Mouse (Mus musculus): Measurements from ENCODE around the gene Ss18l1. TPM values are rescaled to one million over a fixed set of nuclear protein-coding genes. Genes with fewer than 3 reads are reported as not detected.

Gene Ss18l1
- polyA plus RNA-seq (2015; fragmentation: Nextera tagmentation; extraction: Ambion mirVana) = 3.9 and 4.2 TPM in 2 replicates

GRCm38 (mm10) chr2:180042256-180042857 is at the start of gene Ss18l1, which contains the start of gene Psma7:
Ss18l1 (plus strand) TSS chr2:180042509.
Psma7 (minus strand) TSS chr2:180042433.
- Histone ChIP-seq H3K27ac (peak within 1 kb of the TSS; percentile 95), H3K36me3 (ENCODE audit: insufficient read depth, low read length) (peaks cover 21% of the 10 kb centered on the region), H3K4me3 (replicated peaks; ENCODE audit: low read depth, low read length) (peak within 1 kb of the TSS; percentile 93), H3K4me2 (ENCODE audit: low read length) (peak within 1 kb of the TSS; percentile 65), H3K4me1 (replicated peaks; ENCODE audit: insufficient read depth, low read length) (peaks cover 6% of the 10 kb centered on the region; the same call in 1 of the 2 replicates), H3K27me3 (ENCODE audit: insufficient read depth, low read length) (no peaks in the 10 kb centered on the region), H3K9me3 (replicated peaks; ENCODE audit: low read length) (no peaks in the 10 kb centered on the region), H3K9ac (ENCODE audit: low read depth, low read length) (peak within 1 kb of the TSS; percentile 84)
- peak; percentile 37; the same call in 1 of the 2 replicates for TF ChIP-seq CTCF (IDR thresholded peaks at IDR 0.05; ENCODE audit: low read depth)
- DNase-seq (ENCODE audit: low spot score) (peak; percentile 93), ATAC-seq (replicated peaks; ENCODE audit: low FRiP score, low read depth) (peak; percentile 93)
- under 1% methylated on average over 64 of the region's 78 CpGs for WGBS

- no peak for TF ChIP-seq CTCF (IDR thresholded peaks at IDR 0.05; ENCODE audit: low read depth)
- no peak for DNase-seq (ENCODE audit: low spot score)
- ATAC-seq (replicated peaks; ENCODE audit: low FRiP score, low read depth) = no peak
- Histone ChIP-seq H3K4me1 (replicated peaks; ENCODE audit: insufficient read depth, low read length) (no peaks in the 10 kb centered on the region), H3K27me3 (ENCODE audit: insufficient read depth, low read length) (no peaks in the 10 kb centered on the region), H3K9ac (ENCODE audit: low read depth, low read length) (no peak overlapping the region), H3K27ac (no peak overlapping the region), H3K4me2 (ENCODE audit: low read length) (no peak overlapping the region), H3K9me3 (replicated peaks; ENCODE audit: low read length) (no peaks in the 10 kb centered on the region), H3K36me3 (ENCODE audit: insufficient read depth, low read length) (no peaks in the 10 kb centered on the region), H3K4me3 (replicated peaks; ENCODE audit: low read depth, low read length) (no peak overlapping the region)
- 83% methylated on average over 5 of the region's 5 CpGs for WGBS
Measured at GRCm38 (mm10) chr2:179993071-179993470, 49.2 kb upstream of the Ss18l1 start.

- Histone ChIP-seq H3K36me3 (ENCODE audit: insufficient read depth, low read length) (no peaks in the 10 kb centered on the region), H3K9ac (ENCODE audit: low read depth, low read length) (no peak overlapping the region), H3K4me2 (ENCODE audit: low read length) (no peak overlapping the region), H3K4me3 (replicated peaks; ENCODE audit: low read depth, low read length) (no peak overlapping the region), H3K27me3 (ENCODE audit: insufficient read depth, low read length) (no peaks in the 10 kb centered on the region), H3K9me3 (replicated peaks; ENCODE audit: low read length) (no peaks in the 10 kb centered on the region), H3K27ac (no peak overlapping the region), H3K4me1 (replicated peaks; ENCODE audit: insufficient read depth, low read length) (no peaks in the 10 kb centered on the region)
- WGBS = 63% methylated on average over 4 of the region's 4 CpGs
- ATAC-seq (replicated peaks; ENCODE audit: low FRiP score, low read depth) = no peak
- no peak for TF ChIP-seq CTCF (IDR thresholded peaks at IDR 0.05; ENCODE audit: low read depth)
- no peak for DNase-seq (ENCODE audit: low spot score)
Measured at GRCm38 (mm10) chr2:179998431-179998830, 43.9 kb upstream of the Ss18l1 start.

- ATAC-seq (replicated peaks; ENCODE audit: low FRiP score, low read depth) = no peak
- no peak for DNase-seq (ENCODE audit: low spot score)
- no peaks in the 10 kb centered on the region for H3K27me3 ChIP-seq (ENCODE audit: insufficient read depth, low read length)
- no peaks in the 10 kb centered on the region for H3K9me3 ChIP-seq (replicated peaks; ENCODE audit: low read length)
- no peak for TF ChIP-seq CTCF (IDR thresholded peaks at IDR 0.05; ENCODE audit: low read depth)
- no peak overlapping the region for H3K4me2 ChIP-seq (ENCODE audit: low read length)
- no peaks in the 10 kb centered on the region for H3K36me3 ChIP-seq (ENCODE audit: insufficient read depth, low read length)
- H3K9ac ChIP-seq (ENCODE audit: low read depth, low read length) = no peak overlapping the region
- no peak overlapping the region for H3K27ac ChIP-seq
- WGBS = 89% methylated on average over 9 of the region's 9 CpGs
- H3K4me3 ChIP-seq (replicated peaks; ENCODE audit: low read depth, low read length) = no peak overlapping the region
- H3K4me1 ChIP-seq (replicated peaks; ENCODE audit: insufficient read depth, low read length) = no peaks in the 10 kb centered on the region
Measured at GRCm38 (mm10) chr2:180001635-180002034, 40.7 kb upstream of the Ss18l1 start.

- Histone ChIP-seq H3K4me3 (replicated peaks; ENCODE audit: low read depth, low read length) (no peak overlapping the region), H3K27ac (no peak overlapping the region), H3K27me3 (ENCODE audit: insufficient read depth, low read length) (no peaks in the 10 kb centered on the region), H3K9ac (ENCODE audit: low read depth, low read length) (no peak overlapping the region), H3K9me3 (replicated peaks; ENCODE audit: low read length) (no peaks in the 10 kb centered on the region), H3K4me2 (ENCODE audit: low read length) (no peak overlapping the region), H3K4me1 (replicated peaks; ENCODE audit: insufficient read depth, low read length) (no peaks in the 10 kb centered on the region), H3K36me3 (ENCODE audit: insufficient read depth, low read length) (no peaks in the 10 kb centered on the region)
- DNase-seq (ENCODE audit: low spot score) = no peak
- TF ChIP-seq CTCF (IDR thresholded peaks at IDR 0.05; ENCODE audit: low read depth) = no peak
- 57% methylated on average over 5 of the region's 5 CpGs for WGBS
- ATAC-seq (replicated peaks; ENCODE audit: low FRiP score, low read depth) = no peak
Measured at GRCm38 (mm10) chr2:180005656-180006351, 36.5 kb upstream of the Ss18l1 start.

GRCm38 (mm10) chr2:180006352-180007017 is 35.8 kb upstream of the Ss18l1 start:
- no peak for TF ChIP-seq CTCF (IDR thresholded peaks at IDR 0.05; ENCODE audit: low read depth)
- H3K4me2 ChIP-seq (ENCODE audit: low read length) = no peak overlapping the region
- no peaks in the 10 kb centered on the region for H3K27me3 ChIP-seq (ENCODE audit: insufficient read depth, low read length)
- no peak overlapping the region for H3K9ac ChIP-seq (ENCODE audit: low read depth, low read length)
- DNase-seq (ENCODE audit: low spot score) (no peak), ATAC-seq (replicated peaks; ENCODE audit: low FRiP score, low read depth) (no peak)
- no peaks in the 10 kb centered on the region for H3K4me1 ChIP-seq (replicated peaks; ENCODE audit: insufficient read depth, low read length)
- no peaks in the 10 kb centered on the region for H3K36me3 ChIP-seq (ENCODE audit: insufficient read depth, low read length)
- H3K27ac ChIP-seq = no peak overlapping the region
- 55% methylated on average over 9 of the region's 9 CpGs for WGBS
- H3K4me3 ChIP-seq (replicated peaks; ENCODE audit: low read depth, low read length) = no peak overlapping the region
- H3K9me3 ChIP-seq (replicated peaks; ENCODE audit: low read length) = no peaks in the 10 kb centered on the region

Measured in kidney, postnatal 0 days (tissue).